Mouse (Mus musculus): ENCODE measurements around the gene Polr2j. TPM values are rescaled to one million over a fixed set of nuclear protein-coding genes. Genes with fewer than 3 reads are reported as not detected.
"Not testable (repeated sequence)": the region's sequence is repeated elsewhere in the genome, so short reads cannot be mapped to it uniquely, and the experiment has no call there.

Gene Polr2j
- polyA plus RNA-seq, 1 experiment from 2014 or later: 226 TPM

DNA sequence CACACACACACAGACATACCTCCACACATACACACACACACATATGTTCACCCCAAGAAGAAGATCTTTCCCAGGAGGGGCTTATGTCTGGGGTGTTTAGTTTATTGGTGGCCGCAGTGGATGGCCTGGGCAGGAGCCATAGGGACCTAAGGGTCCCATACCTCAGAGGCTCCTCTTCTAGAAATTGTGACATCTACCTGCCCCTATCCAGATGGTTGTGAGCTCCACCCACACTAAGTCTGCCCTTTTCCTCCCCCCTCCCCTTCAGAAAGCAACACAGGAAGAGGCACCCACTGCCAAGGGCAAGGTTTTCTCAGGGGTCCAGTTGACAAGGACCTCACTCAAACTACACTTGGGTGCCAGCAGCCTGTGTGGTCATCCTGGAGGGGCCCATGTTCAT is 30.5 kb downstream of the Polr2j start:
- 97% methylated on average over 1 of the region's 1 CpGs for WGBS
- H3K9me3 ChIP-seq (replicated peaks): no peaks in the 10 kb centered on the region
- H3K4me3 ChIP-seq (replicated peaks): no peak overlapping the region
- H3K36me3 ChIP-seq: peaks cover 9% of the 10 kb centered on the region
- ATAC-seq (ENCODE audit: low FRiP score): no peak
- no peak overlapping the region for H3K4me2 ChIP-seq
- no peaks in the 10 kb centered on the region for H3K4me1 ChIP-seq
- H3K27ac ChIP-seq (replicated peaks): no peak overlapping the region
- no peaks in the 10 kb centered on the region for H3K27me3 ChIP-seq (replicated peaks)
- H3K9ac ChIP-seq (replicated peaks): no peak overlapping the region

DNA sequence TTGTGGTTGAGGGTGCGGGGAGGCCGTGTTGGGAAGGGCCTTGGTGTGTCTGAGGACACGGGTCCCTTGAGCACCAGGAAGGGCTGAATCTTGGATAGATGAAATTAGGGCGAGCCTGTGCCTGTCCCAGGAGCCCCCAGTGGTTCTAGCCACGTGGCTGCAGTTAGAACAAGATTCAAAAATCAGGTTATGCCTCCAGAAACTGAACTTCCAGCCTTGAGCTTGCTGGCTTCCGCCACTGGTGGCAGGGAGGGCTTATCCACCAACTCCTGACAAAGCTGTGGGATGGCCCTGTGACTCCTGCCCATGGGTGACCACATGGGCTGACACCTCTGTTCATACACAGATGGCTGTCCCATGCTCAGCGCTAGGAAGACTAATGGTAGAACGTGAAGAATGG is 31.3 kb downstream of the Polr2j start:
- no peaks in the 10 kb centered on the region for H3K27me3 ChIP-seq (replicated peaks)
- H3K4me2 ChIP-seq: no peak overlapping the region
- H3K27ac ChIP-seq (replicated peaks): no peak overlapping the region
- H3K4me3 ChIP-seq (replicated peaks): no peak overlapping the region
- 81% methylated on average over 8 of the region's 8 CpGs for WGBS
- no peaks in the 10 kb centered on the region for H3K4me1 ChIP-seq
- no peaks in the 10 kb centered on the region for H3K9me3 ChIP-seq (replicated peaks)
- no peak overlapping the region for H3K9ac ChIP-seq (replicated peaks)
- 0 out of 2 replicates have a peak, but pooled peaks cover 3% of the 10 kb centered on the region for H3K36me3 ChIP-seq
- ATAC-seq (ENCODE audit: low FRiP score): no peak

DNA sequence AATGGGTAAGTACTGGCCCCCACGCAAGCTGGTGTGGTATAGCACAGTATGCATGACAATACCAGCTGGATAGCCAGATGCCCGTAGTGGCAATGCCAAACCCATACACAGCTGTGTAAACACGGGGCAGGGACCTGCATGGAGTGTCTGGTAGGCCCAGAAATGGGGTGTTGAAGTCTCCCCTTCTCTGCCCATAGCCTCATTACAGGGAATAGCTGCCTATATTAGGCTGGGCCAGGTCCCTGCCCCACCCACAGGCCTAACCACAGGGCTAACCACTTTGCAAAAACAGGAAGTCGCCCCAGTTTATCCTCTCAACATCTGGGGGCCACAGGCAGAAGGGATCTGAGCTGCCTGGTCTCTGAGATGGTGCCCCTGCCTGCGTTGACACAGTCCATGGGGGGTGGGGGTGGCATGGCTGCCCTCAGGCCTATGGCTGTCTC is 32.7 kb downstream of the Polr2j start:
- H3K27ac ChIP-seq (replicated peaks); H3K4me3 ChIP-seq (replicated peaks); H3K4me2 ChIP-seq; H3K9ac ChIP-seq (replicated peaks); H3K27me3 ChIP-seq (replicated peaks); ATAC-seq (ENCODE audit: low FRiP score); H3K9me3 ChIP-seq (replicated peaks); H3K4me1 ChIP-seq: not testable (repeated sequence)
- peaks cover 11% of the 10 kb centered on the region; the same call in 1 of the 2 replicates for H3K36me3 ChIP-seq
- WGBS: 78% methylated on average over 5 of the region's 5 CpGs

DNA sequence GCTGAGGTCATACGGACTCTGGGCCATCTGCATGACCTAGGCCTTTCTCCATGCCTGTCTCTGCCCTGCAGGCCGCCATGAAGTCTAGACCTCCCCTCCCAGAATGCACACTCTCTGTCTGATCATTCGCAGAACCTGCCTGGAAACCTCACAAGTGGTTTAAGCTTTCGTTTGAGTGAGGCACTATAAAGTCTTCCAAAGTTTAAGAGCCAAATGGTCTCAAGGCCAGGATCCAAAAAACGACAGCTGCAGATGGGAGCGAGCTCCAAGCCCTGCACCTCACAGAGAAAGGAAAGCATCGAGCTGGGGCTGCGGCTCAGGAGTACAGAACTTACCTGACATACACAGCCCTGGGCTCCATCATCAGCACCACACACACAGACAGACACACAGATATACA is 35.9 kb downstream of the Polr2j start:
- Histone ChIP-seq H3K9me3 (replicated peaks) (no peaks in the 10 kb centered on the region), H3K4me3 (replicated peaks) (no peak overlapping the region), H3K27ac (replicated peaks) (no peak overlapping the region), H3K4me2 (no peak overlapping the region), H3K9ac (replicated peaks) (no peak overlapping the region), H3K27me3 (replicated peaks) (no peaks in the 10 kb centered on the region), H3K4me1 (no peaks in the 10 kb centered on the region), H3K36me3 (peaks cover 11% of the 10 kb centered on the region; the same call in 1 of the 2 replicates)
- no peak for ATAC-seq (ENCODE audit: low FRiP score)
- WGBS: 82% methylated on average over 8 of the region's 8 CpGs

DNA sequence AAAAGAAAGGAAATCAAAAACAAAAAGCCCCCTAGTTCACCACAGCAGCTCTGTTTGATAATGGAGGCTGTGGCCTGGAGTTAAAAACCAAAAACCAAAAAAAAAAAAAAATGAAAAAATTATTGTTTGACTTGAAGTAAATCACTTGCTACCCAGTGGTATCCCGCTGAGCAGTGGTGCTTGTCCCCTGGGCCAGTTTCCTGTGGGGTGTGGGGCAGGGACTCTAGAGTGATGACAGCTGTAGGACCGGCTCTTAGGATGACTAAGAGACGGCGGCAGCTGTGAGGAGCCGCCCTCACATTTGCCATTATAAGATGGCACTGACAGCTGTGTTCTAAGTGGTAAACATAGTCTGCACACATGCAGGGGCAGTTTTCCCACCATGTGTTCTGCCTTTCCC is 39.0 kb downstream of the Polr2j start:
- WGBS: 87% methylated on average over 5 of the region's 5 CpGs
- H3K4me3 ChIP-seq (replicated peaks): no peak overlapping the region
- H3K9ac ChIP-seq (replicated peaks): no peak overlapping the region
- peaks cover 15% of the 10 kb centered on the region for H3K36me3 ChIP-seq
- H3K27ac ChIP-seq (replicated peaks): no peak overlapping the region
- no peak for ATAC-seq (ENCODE audit: low FRiP score)
- no peak overlapping the region for H3K4me2 ChIP-seq
- no peaks in the 10 kb centered on the region for H3K4me1 ChIP-seq
- no peaks in the 10 kb centered on the region for H3K27me3 ChIP-seq (replicated peaks)
- H3K9me3 ChIP-seq (replicated peaks): no peaks in the 10 kb centered on the region

DNA sequence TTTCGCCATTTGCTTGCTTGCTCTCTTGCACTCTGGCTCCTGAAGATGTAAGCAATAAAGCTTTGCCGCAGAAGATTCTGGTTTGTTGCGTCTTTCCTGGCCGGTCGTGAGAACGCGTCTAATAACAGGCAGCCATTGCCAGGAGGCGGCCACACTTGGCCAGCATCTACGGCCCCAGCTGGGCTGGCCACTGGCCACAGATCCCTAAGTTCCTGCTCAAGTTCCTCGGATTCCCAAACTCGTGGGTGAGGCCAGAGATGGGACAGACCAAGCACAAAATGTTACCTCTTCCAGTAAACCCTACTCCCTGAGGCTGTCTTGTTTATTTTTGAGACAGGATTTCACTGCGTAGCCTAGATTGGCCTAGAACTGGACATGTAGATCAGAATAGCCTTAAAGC is 43.7 kb downstream of the Polr2j start:
- H3K4me1 ChIP-seq; H3K4me3 ChIP-seq (replicated peaks); H3K9me3 ChIP-seq (replicated peaks); H3K9ac ChIP-seq (replicated peaks); ATAC-seq (ENCODE audit: low FRiP score); H3K27me3 ChIP-seq (replicated peaks); H3K4me2 ChIP-seq; H3K27ac ChIP-seq (replicated peaks): not testable (repeated sequence)
- 91% methylated on average over 11 of the region's 12 CpGs for WGBS
- H3K36me3 ChIP-seq: peaks cover 19% of the 10 kb centered on the region

DNA sequence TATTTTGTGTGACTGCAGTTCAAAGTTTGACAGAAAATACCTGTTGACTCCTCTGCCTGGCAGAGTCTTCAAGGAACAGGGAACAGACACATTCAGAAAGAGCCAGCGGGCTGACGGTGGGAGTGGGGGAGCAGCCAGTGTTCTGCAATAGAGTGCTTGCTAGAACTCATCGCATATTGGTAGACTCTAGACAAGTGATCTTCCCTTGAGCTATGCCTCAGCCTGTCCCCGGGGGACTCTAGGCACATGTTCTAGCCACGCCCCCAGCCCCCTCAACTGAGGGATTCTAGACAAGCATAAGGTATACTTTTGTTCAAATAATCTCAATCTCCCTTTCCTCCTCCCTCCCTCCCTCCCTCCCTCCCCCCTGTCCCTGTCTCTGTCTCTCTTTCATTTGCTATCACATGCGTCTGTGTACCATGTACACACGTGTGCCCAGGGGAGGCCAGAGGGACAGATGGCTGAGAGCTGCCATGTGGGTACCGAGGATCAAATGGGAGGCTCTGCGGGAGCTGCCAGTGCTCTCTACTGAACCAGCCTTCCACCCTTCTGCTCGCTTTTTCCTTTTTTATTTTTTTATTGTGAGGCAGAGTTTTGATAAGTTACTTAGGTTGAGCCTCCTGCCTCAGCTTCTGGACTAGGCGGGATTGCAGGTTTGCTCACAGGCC is 47.5 kb downstream of the Polr2j start:
- H3K4me1 ChIP-seq: peaks cover 10% of the 10 kb centered on the region; the same call in 1 of the 2 replicates
- no peaks in the 10 kb centered on the region for H3K27me3 ChIP-seq (replicated peaks)
- no peak overlapping the region for H3K27ac ChIP-seq (replicated peaks)
- H3K4me2 ChIP-seq: no peak overlapping the region
- no peak overlapping the region for H3K4me3 ChIP-seq (replicated peaks)
- ATAC-seq (ENCODE audit: low FRiP score): no peak
- H3K36me3 ChIP-seq: peaks cover 34% of the 10 kb centered on the region
- H3K9me3 ChIP-seq (replicated peaks): no peaks in the 10 kb centered on the region
- 66% methylated on average over 11 of the region's 11 CpGs for WGBS
- no peak overlapping the region for H3K9ac ChIP-seq (replicated peaks)

DNA sequence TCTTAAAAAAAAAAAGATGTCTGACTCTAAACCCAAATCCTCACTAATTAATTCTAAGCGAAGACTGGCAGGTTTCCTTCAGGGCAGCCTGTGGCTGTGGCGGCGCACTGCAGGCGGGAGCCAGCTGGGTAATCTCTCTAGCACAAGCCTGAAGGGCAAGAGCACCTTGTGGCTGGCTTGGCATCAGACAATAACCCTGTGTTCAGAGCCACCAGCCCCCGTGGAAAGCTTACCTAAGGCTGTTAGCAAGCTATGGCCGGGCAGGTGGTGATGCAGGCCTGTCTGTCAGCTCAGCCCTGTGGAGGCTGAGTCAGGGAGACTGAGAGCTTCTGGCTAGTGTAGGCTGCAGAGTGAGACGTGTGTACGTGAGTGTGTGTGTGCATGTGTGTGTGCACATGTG is 48.8 kb downstream of the Polr2j start:
- Histone ChIP-seq H3K9me3 (replicated peaks) (no peaks in the 10 kb centered on the region), H3K4me3 (replicated peaks) (no peak overlapping the region), H3K27me3 (replicated peaks) (no peaks in the 10 kb centered on the region), H3K36me3 (peaks cover 32% of the 10 kb centered on the region), H3K4me1 (peaks cover 16% of the 10 kb centered on the region), H3K4me2 (no peak overlapping the region), H3K27ac (replicated peaks) (no peak overlapping the region), H3K9ac (replicated peaks) (no peak overlapping the region)
- no peak for ATAC-seq (ENCODE audit: low FRiP score)
- WGBS: 71% methylated on average over 8 of the region's 8 CpGs

DNA sequence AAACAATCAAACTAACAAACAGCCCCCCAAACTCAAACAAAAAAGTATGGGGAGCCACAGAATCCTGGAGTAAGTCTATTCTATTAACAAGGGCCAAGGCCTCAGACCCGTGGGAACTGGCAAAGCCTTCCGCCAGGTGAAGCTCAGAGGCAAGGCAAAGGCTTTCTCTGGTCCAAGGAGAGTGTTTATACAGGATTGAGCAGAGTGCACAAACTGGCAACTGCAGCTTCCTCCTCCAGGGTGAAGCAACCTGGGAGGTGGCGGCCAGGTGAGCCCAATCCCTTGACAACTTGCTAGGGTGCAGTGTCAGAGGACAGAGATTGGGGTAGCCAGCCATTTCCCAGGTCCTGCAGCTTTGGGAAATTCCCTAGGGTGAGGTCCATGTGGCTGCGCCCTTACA is 50.9 kb downstream of the Polr2j start:
- Histone ChIP-seq H3K9ac (replicated peaks) (no peak overlapping the region), H3K36me3 (peaks cover 23% of the 10 kb centered on the region), H3K4me2 (no peak overlapping the region), H3K27me3 (replicated peaks) (no peaks in the 10 kb centered on the region), H3K9me3 (replicated peaks) (no peaks in the 10 kb centered on the region), H3K27ac (replicated peaks) (no peak overlapping the region), H3K4me3 (replicated peaks) (no peak overlapping the region), H3K4me1 (peaks cover 32% of the 10 kb centered on the region)
- 92% methylated on average over 4 of the region's 4 CpGs for WGBS
- ATAC-seq (ENCODE audit: low FRiP score): no peak

DNA sequence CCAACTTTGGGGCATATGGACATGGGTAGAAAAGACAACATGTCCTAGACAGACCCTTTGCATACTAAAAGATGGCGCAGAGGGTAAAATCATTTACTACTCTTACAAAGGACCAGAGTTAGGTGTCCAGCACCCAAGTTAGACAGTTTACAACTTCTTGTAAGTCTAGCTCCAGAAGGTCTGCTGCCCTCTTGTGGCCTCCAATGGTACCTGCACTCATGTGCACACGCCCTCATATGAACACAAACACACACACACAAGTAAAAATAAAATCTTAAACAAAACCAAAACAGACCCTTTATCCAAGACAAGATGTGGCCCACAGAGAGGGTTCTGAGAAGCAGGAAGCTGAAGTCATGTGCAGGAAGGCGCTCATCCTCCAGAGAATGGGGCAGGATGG is 51.6 kb downstream of the Polr2j start:
- 95% methylated on average over 3 of the region's 3 CpGs for WGBS
- H3K9ac ChIP-seq (replicated peaks): no peak overlapping the region
- H3K4me3 ChIP-seq (replicated peaks): no peak overlapping the region
- no peaks in the 10 kb centered on the region for H3K27me3 ChIP-seq (replicated peaks)
- no peak for ATAC-seq (ENCODE audit: low FRiP score)
- H3K27ac ChIP-seq (replicated peaks): no peak overlapping the region
- H3K4me1 ChIP-seq: peaks cover 33% of the 10 kb centered on the region
- no peak overlapping the region for H3K4me2 ChIP-seq
- no peaks in the 10 kb centered on the region for H3K9me3 ChIP-seq (replicated peaks)
- peaks cover 23% of the 10 kb centered on the region for H3K36me3 ChIP-seq

DNA sequence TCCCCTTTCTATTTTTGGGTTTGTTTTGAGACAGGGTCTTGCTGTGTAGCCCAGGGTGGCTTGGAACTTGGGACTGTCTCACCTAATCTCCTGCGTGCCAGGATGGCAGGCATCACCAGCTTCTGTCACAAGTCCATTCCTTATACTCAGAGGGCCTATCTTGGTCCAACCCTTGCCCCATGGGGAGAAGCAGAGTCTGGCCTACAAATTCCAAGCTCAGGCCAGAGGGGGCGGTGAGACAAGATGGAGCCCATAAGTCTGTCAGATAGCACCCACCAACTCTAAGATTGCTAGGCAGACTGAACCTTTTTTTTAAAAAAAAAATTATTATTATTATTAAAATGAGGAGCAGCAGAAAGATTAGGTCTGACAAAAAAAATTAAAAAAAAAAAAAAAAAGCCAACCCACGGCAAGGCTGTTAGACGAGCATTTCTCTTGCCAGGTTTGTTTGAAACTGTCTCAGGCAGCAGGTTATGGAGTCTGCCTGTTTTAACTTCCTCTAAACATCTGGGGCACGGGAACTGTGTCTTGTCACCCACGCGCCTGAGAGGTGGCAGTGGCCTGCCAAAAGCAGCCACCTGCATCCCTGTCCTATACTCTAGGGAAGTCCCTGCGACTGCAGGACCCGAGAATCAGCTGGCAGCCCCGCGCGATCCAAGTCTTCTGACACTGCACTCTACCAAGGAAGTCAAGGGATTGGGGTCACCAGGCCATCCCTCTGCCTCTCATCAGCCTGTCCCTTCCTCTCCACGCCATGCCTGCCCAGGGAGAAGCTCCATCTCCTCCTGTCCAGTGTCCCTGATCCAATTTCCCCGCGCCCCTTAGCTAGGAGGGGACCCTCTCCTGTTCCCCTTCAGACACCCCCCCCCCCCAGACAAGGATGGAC is 53.4 kb downstream of the Polr2j start:
- no peaks in the 10 kb centered on the region for H3K9me3 ChIP-seq (replicated peaks)
- ATAC-seq (ENCODE audit: low FRiP score): peak; percentile 51
- 10% methylated on average over 13 of the region's 15 CpGs for WGBS
- peak overlapping the region; percentile 91 for H3K4me2 ChIP-seq
- H3K36me3 ChIP-seq: peaks cover 17% of the 10 kb centered on the region
- H3K27ac ChIP-seq (replicated peaks): peak overlapping the region; percentile 89
- peaks cover 36% of the 10 kb centered on the region for H3K4me1 ChIP-seq
- peak overlapping the region; percentile 77 for H3K9ac ChIP-seq (replicated peaks)
- peak overlapping the region; percentile 62 for H3K4me3 ChIP-seq (replicated peaks)
- no peaks in the 10 kb centered on the region for H3K27me3 ChIP-seq (replicated peaks)

Measured in neural tube, embryonic 15.5 days (tissue).